Mouse (Mus musculus) left cerebral cortex, adult 18-20 months (tissue): ENCODE data around the gene Ceacam1. TPM values are rescaled to one million over a fixed set of nuclear protein-coding genes. Genes with fewer than 3 reads are reported as not detected.

Experiments
- DNase-seq, 2 experiments: peaks; one replicate each; pipeline ENCODE4 v3.0.0; 2021 to 2022; ENCODE audit warnings: low spot score in 2 of 2, mixed read lengths in 1 of 2
- total RNA-seq, 2 experiments: library from RNA; stranded (reverse); gene quantifications; 2 replicates each; pipeline ENCODE4 v1.2.3; 2021

Gene Ceacam1
- total RNA-seq, 2 experiments from 2014 or later = 3.4 to 5.0 TPM

GRCm38 (mm10) chr7:25411861-25412260, 65.5 kb downstream of the Ceacam1 start:
- no peak for DNase-seq

Other genes with a start within 250 kb of the Ceacam1 start
- 100 to 1,000 TPM; 215 to 224 TPM for gene Gsk3a, start 239.8 kb downstream of the Ceacam1 start, total RNA-seq
- gene Erf, start 226.8 kb downstream of the Ceacam1 start, total RNA-seq = 10 to 100 TPM; 60.8 to 65.2 TPM
- gene Cic, start 209.9 kb downstream of the Ceacam1 start, total RNA-seq = 100 to 1,000 TPM; 212 to 225 TPM
- gene Pafah1b3, start 179.6 kb downstream of the Ceacam1 start, total RNA-seq = 10 to 100 TPM; 35.7 to 36.9 TPM
- not detected for gene Prr19, start 176.2 kb downstream of the Ceacam1 start, total RNA-seq
- gene Tmem145, start 171.5 kb downstream of the Ceacam1 start, total RNA-seq = 10 to 100 TPM; 45.4 to 46.6 TPM
- gene Megf8, start 160.4 kb downstream of the Ceacam1 start, total RNA-seq = 100 to 1,000 TPM; 100 to 102 TPM
- gene Cnfn, start 107.9 kb downstream of the Ceacam1 start, total RNA-seq = not detected
- gene Lipe, start 78.9 kb downstream of the Ceacam1 start, total RNA-seq = 1 to 10 TPM; 7.6 to 8.2 TPM
- not detected for gene Cxcl17, start 64.7 kb downstream of the Ceacam1 start, total RNA-seq
- under 1 TPM; 0.33 to 0.37 TPM for gene Ceacam2, start 62.3 kb upstream of the Ceacam1 start, total RNA-seq
- not detected for gene Erich4, start 138.3 kb upstream of the Ceacam1 start, total RNA-seq
- gene Dmac2, start 141.8 kb upstream of the Ceacam1 start, total RNA-seq = 10 to 100 TPM; 49.6 to 52.2 TPM
- gene B3gnt8, start 149.1 kb upstream of the Ceacam1 start, total RNA-seq = 1 to 10 TPM in 1 of 2 experiments, under 1 TPM in 1; 0.86 to 1.0 TPM
- gene Bckdha, start 181.4 kb upstream of the Ceacam1 start, total RNA-seq = 10 to 100 TPM; 35.7 to 40.7 TPM
- gene Exosc5, start 181.6 kb upstream of the Ceacam1 start, total RNA-seq = 10 to 100 TPM; 23.5 to 24.4 TPM
- 10 to 100 TPM; 23.6 to 26.5 TPM for gene Tmem91, start 197.6 kb upstream of the Ceacam1 start, total RNA-seq
- gene B9d2, start 203.2 kb upstream of the Ceacam1 start, total RNA-seq = 10 to 100 TPM; 22.9 to 24.3 TPM
- gene Tgfb1, start 209.4 kb upstream of the Ceacam1 start, total RNA-seq = 1 to 10 TPM; 7.9 to 9.2 TPM
- gene Ccdc97, start 241.5 kb upstream of the Ceacam1 start, total RNA-seq = 10 to 100 TPM; 59.8 to 61.4 TPM